Mouse (Mus musculus) ES-E14 (cell line): ENCODE measurements around the gene Dock9. TPM values are rescaled to one million over a fixed set of nuclear protein-coding genes. Genes with fewer than 3 reads are reported as not detected.

Experiments used
- DNase-seq: peaks from one replicate; pipeline ENCODE4 v3.0.0-alpha.2; 2013; ENCODE audit warnings: low read depth, low spot score
- H3K27ac ChIP-seq: 2 replicates; pipeline ENCODE4 v1.5.1; 2012; ENCODE audit warnings: low read depth, mild to moderate bottlenecking, low read length, moderate library complexity, mixed read lengths; ENCODE audit not compliant: poor library complexity, insufficient read depth, severe bottlenecking
- H3K36me3 ChIP-seq: 2 replicates; pipeline ENCODE4 v1.6.1; 2012; ENCODE audit warnings: mild to moderate bottlenecking, low read length, moderate library complexity, mixed read lengths; ENCODE audit not compliant: control insufficient read depth, poor library complexity, insufficient read depth, severe bottlenecking
- H3K4me1 ChIP-seq, 2 experiments: fragments of 150-350 bp in 1 of 2; sonication (generic) in 1 of 2; 2 replicates each; pipeline ENCODE4 v1.6.1; 2012; ENCODE audit warnings: low read length in 2 of 2, mild to moderate bottlenecking in 1 of 2, mixed read lengths in 1 of 2; ENCODE audit not compliant: control insufficient read depth in 2 of 2, insufficient read depth in 2 of 2, poor library complexity in 1 of 2
- H3K4me3 ChIP-seq, 2 experiments: fragments of 150-350 bp in 1 of 2; sonication (generic) in 1 of 2; 2 replicates each; pipeline ENCODE4 v1.5.1; 2012; ENCODE audit warnings: low read length in 2 of 2, low read depth in 1 of 2, mild to moderate bottlenecking in 1 of 2, mixed read lengths in 1 of 2; ENCODE audit not compliant: insufficient read depth in 1 of 2, poor library complexity in 1 of 2, severe bottlenecking in 1 of 2
- H3K9ac ChIP-seq: 2 replicates; pipeline ENCODE4 v1.6.1; 2012; ENCODE audit warnings: low read depth, mild to moderate bottlenecking, low read length, mixed read lengths; ENCODE audit not compliant: poor library complexity, insufficient read depth, severe bottlenecking
- H3K9me3 ChIP-seq: fragments of 150-350 bp; sonication (generic); 2 replicates; pipeline ENCODE4 v1.6.1; 2012; ENCODE audit warnings: low read depth, mild to moderate bottlenecking, low read length; ENCODE audit not compliant: control insufficient read depth, insufficient read depth
- CHD2 ChIP-seq: IDR thresholded peaks from 2 replicates; pipeline ENCODE4 v1.6.1; 2014; ENCODE audit warnings: mild to moderate bottlenecking, low read depth, low read length, inconsistent platforms
- HCFC1 ChIP-seq: IDR thresholded peaks from 2 replicates; pipeline ENCODE4 v1.6.1; 2012; ENCODE audit warnings: low read length, inconsistent platforms, borderline replicate concordance; ENCODE audit not compliant: insufficient read depth
- MAFK ChIP-seq: IDR thresholded peaks from 2 replicates; pipeline ENCODE4 v1.6.1; 2014; ENCODE audit warnings: mild to moderate bottlenecking, low read depth, low read length, inconsistent platforms; ENCODE audit not compliant: insufficient read depth
- ZC3H11A ChIP-seq: IDR thresholded peaks from 2 replicates; pipeline ENCODE4 v1.6.1; 2012; ENCODE audit warnings: low read depth, mild to moderate bottlenecking, inconsistent platforms, low read length, borderline replicate concordance
- ZNF384 ChIP-seq: IDR thresholded peaks from 2 replicates; pipeline ENCODE4 v1.6.1; 2012; ENCODE audit warnings: low read depth, low read length, inconsistent platforms
- in situ Hi-C, 2 experiments: fragments of 600-800 bp; cut with MboI; formaldehyde crosslinking; loops; one replicate each; pipeline ENCODE4 v1.15.1; 2025; ENCODE audit warnings: low sequenced_read_pairs in 2 of 2, inconsistent platforms in 1 of 2; ENCODE audit not compliant: unreplicated experiment in 2 of 2
- total RNA-seq: library from RNA; depleted of rRNA; stranded (reverse); fragments of 300-350 nt; gene quantifications from 2 replicates; pipeline ENCODE4 v1.2.3, GENCODE M21; 2012

The Dock9 gene
- total RNA-seq, 1 experiment = 8.3 TPM

GRCm38 (mm10) chr14:121660167-121660894 lies 137.3 kb downstream of the Dock9 start:
- no peak overlapping the region for H3K27ac ChIP-seq
- no peak overlapping the region for H3K4me3 ChIP-seq
- H3K9me3 ChIP-seq = no peaks in the 10 kb centered on the region
- H3K9ac ChIP-seq = no peak overlapping the region
- DNase-seq = no peak
- TF ChIP-seq CHD2 (no peak), ZNF384 (no peak), ZC3H11A (no peak), HCFC1 (no peak), MAFK (no peak)
- in situ Hi-C loops = no loop called here
- H3K36me3 ChIP-seq = no peaks in the 10 kb centered on the region; the same call in 1 of the 2 replicates
- no peaks in the 10 kb centered on the region for H3K4me1 ChIP-seq

- H3K4me3 ChIP-seq = no peak overlapping the region
- H3K36me3 ChIP-seq = no peaks in the 10 kb centered on the region; the same call in 1 of the 2 replicates
- in situ Hi-C loops = no loop called here
- H3K27ac ChIP-seq = no peak overlapping the region
- no peak overlapping the region for H3K9ac ChIP-seq
- H3K4me1 ChIP-seq = no peaks in the 10 kb centered on the region
- no peak for DNase-seq
- TF ChIP-seq ZNF384 (no peak), HCFC1 (no peak), ZC3H11A (no peak), MAFK (no peak), CHD2 (no peak)
- H3K9me3 ChIP-seq = no peaks in the 10 kb centered on the region
Observed at GRCm38 (mm10) chr14:121659061-121659824, 138.4 kb downstream of the Dock9 start.

- TF ChIP-seq MAFK = no peak
- TF ChIP-seq CHD2 = no peak
- TF ChIP-seq HCFC1 = no peak
- no peak for TF ChIP-seq ZC3H11A
- TF ChIP-seq ZNF384 = no peak
- Histone ChIP-seq H3K9me3 (no peaks in the 10 kb centered on the region), H3K27ac (no peak overlapping the region), H3K36me3 (no peaks in the 10 kb centered on the region; the same call in 1 of the 2 replicates), H3K4me1 (no peaks in the 10 kb centered on the region), H3K9ac (no peak overlapping the region), H3K4me3 (no peak overlapping the region)
- no peak for DNase-seq
- in situ Hi-C loops = no loop called here
Observed at GRCm38 (mm10) chr14:121658537-121658936, 139.1 kb downstream of the Dock9 start.

GRCm38 (mm10) chr14:121657633-121658032 lies 140.0 kb downstream of the Dock9 start:
- TF ChIP-seq ZC3H11A = no peak
- TF ChIP-seq CHD2 = no peak
- in situ Hi-C loops = no loop called here
- no peaks in the 10 kb centered on the region for H3K4me1 ChIP-seq

More at GRCm38 (mm10) chr14:121657633-121658032, 140.0 kb downstream of the Dock9 start:
- H3K9ac ChIP-seq = no peak overlapping the region
- H3K27ac ChIP-seq = no peak overlapping the region
- H3K36me3 ChIP-seq = no peaks in the 10 kb centered on the region; the same call in 1 of the 2 replicates
- no peak overlapping the region for H3K4me3 ChIP-seq
- DNase-seq = no peak
- no peaks in the 10 kb centered on the region for H3K9me3 ChIP-seq
